Mouse (Mus musculus) liver, embryonic 11.5 days (tissue): ENCODE results near the gene Csk. TPM values are rescaled to one million over a fixed set of nuclear protein-coding genes. Genes with fewer than 3 reads are reported as not detected.

Experiments used
- ATAC-seq: fragments of 200-750 bp; cut with Nextera tagmentation; replicated peaks from 2 replicates; pipeline ENCODE4 v1.8.0; 2017; ENCODE audit warnings: moderate number of reproducible peaks, mild to moderate bottlenecking, moderate TSS enrichment, moderate library complexity; ENCODE audit not compliant: low FRiP score
- DNase-seq: peaks from one replicate; pipeline ENCODE4 v3.0.0-alpha.2; 2017; ENCODE audit warnings: low spot score
- H3K27ac ChIP-seq: fragments of 300-500 bp; sonication (generic); 2 replicates; pipeline ENCODE4 v1.5.1; 2014; ENCODE audit warnings: mild to moderate bottlenecking, low read depth, low read length, control low read depth
- H3K27me3 ChIP-seq: fragments of 300-500 bp; sonication (generic); replicated peaks from 2 replicates; pipeline ENCODE4 v1.6.1; 2014; ENCODE audit warnings: low read length, mixed read lengths; ENCODE audit not compliant: control insufficient read depth, insufficient read depth
- H3K36me3 ChIP-seq: fragments of 300-500 bp; sonication (generic); 2 replicates; pipeline ENCODE4 v1.6.1; 2014; ENCODE audit warnings: mild to moderate bottlenecking, low read length, moderate library complexity, mixed read lengths; ENCODE audit not compliant: control insufficient read depth, insufficient read depth
- H3K4me1 ChIP-seq: fragments of 300-500 bp; sonication (generic); replicated peaks from 2 replicates; pipeline ENCODE4 v1.6.1; 2014; ENCODE audit warnings: low read length, mixed read lengths; ENCODE audit not compliant: control insufficient read depth, insufficient read depth
- H3K4me2 ChIP-seq: fragments of 300-500 bp; sonication (generic); 2 replicates; pipeline ENCODE4 v1.6.1; 2014; ENCODE audit warnings: mild to moderate bottlenecking, control low read depth, moderate library complexity
- H3K4me3 ChIP-seq: fragments of 300-500 bp; sonication (generic); 2 replicates; pipeline ENCODE4 v1.5.1; 2014; ENCODE audit warnings: low read depth, low read length, control low read depth
- H3K9ac ChIP-seq: fragments of 300-500 bp; sonication (generic); 2 replicates; pipeline ENCODE4 v1.6.1; 2014; ENCODE audit warnings: low read depth, low read length, control low read depth
- H3K9me3 ChIP-seq: fragments of 300-500 bp; sonication (generic); 2 replicates; pipeline ENCODE4 v1.6.1; 2016; ENCODE audit warnings: low read length, inconsistent platforms, mixed read lengths; ENCODE audit not compliant: control insufficient read depth
- WGBS: fragments of 180-500 bp; shearing (Covaris S2); extraction: QIAGEN DNeasy Blood & Tissue Kit; methylation state at CpG from one replicate; pipeline ENCODE4 v1.1.7; 2014; 5-methylcytosine and 5-hydroxymethylcytosine counted together
- polyA plus RNA-seq: library from polyadenylated mRNA; unstranded; fragments of >200 nt; fragmentation: Nextera tagmentation; extraction: Ambion mirVana; gene quantifications from 2 replicates; pipeline ENCODE4 v1.2.1, GENCODE M21; 2014

The Csk gene
- polyA plus RNA-seq, 1 experiment from 2014 or later = 45.2 TPM

GRCm38 (mm10) chr9:57577144-57577849 is 76.1 kb downstream of the Csk start:
- peak; percentile 83 for ATAC-seq
- WGBS = 56% methylated on average over 6 of the region's 6 CpGs
- Histone ChIP-seq H3K27me3 (no peaks in the 10 kb centered on the region), H3K27ac (peak overlapping the region; percentile 68), H3K36me3 (peaks cover 13% of the 10 kb centered on the region; the same call in 1 of the 2 replicates), H3K4me2 (peak overlapping the region; percentile 18), H3K4me3 (no peak overlapping the region), H3K4me1 (peaks cover 13% of the 10 kb centered on the region), H3K9me3 (no peaks in the 10 kb centered on the region), H3K9ac (no peak overlapping the region; the same call in 1 of the 2 replicates)
- DNase-seq = no peak

Other genes with a start within 250 kb of the Csk start
- 19.9 and 22.0 TPM in 2 replicates for gene Ppcdc, start 213.5 kb downstream of the Csk start, polyA plus RNA-seq
- 9.7 and 12.8 TPM in 2 replicates for gene Scamp5, start 185.6 kb downstream of the Csk start, polyA plus RNA-seq
- gene Rpp25, start 149.6 kb downstream of the Csk start, polyA plus RNA-seq = 2.1 and 3.1 TPM in 2 replicates
- gene Cox5a, start 132.4 kb downstream of the Csk start, polyA plus RNA-seq = 519 and 531 TPM in 2 replicates
- 14.8 and 15.7 TPM in 2 replicates for gene Fam219b, start 116.1 kb downstream of the Csk start, polyA plus RNA-seq
- 25.8 and 28.0 TPM in 2 replicates for gene Mpi, start 100.9 kb downstream of the Csk start, polyA plus RNA-seq
- 47.6 and 50.3 TPM in 2 replicates for gene Scamp2, start 92.7 kb downstream of the Csk start, polyA plus RNA-seq
- 8.4 and 11.6 TPM in 2 replicates for gene Ulk3, start 64.2 kb downstream of the Csk start, polyA plus RNA-seq
- not detected in 2 replicates for gene Cplx3, start 47.4 kb downstream of the Csk start, polyA plus RNA-seq
- gene Lman1l, start 32.9 kb downstream of the Csk start, polyA plus RNA-seq = not detected in 2 replicates
- gene Cyp1a2, start 30.1 kb upstream of the Csk start, polyA plus RNA-seq = not detected in 2 replicates
- 0.66 and 0.92 TPM in 2 replicates for gene Cyp1a1, start 34.3 kb upstream of the Csk start, polyA plus RNA-seq
- gene Edc3, start 54.9 kb upstream of the Csk start, polyA plus RNA-seq = 22.2 and 23.5 TPM in 2 replicates
- gene Clk3, start 112.2 kb upstream of the Csk start, polyA plus RNA-seq = 85.0 and 85.1 TPM in 2 replicates
- gene Arid3b, start 183.2 kb upstream of the Csk start, polyA plus RNA-seq = 20.3 and 21.4 TPM in 2 replicates